Mouse (Mus musculus) midbrain, embryonic 15.5 days (tissue): ENCODE results near the gene Scd3. TPM values are rescaled to one million over a fixed set of nuclear protein-coding genes. Genes with fewer than 3 reads are reported as not detected.

Experiments
- ATAC-seq: fragments of 200-750 bp; cut with Nextera tagmentation; replicated peaks from 2 replicates; pipeline ENCODE4 v1.8.0; 2017; ENCODE audit warnings: moderate TSS enrichment
- H3K27ac ChIP-seq: fragments of 300-500 bp; sonication (generic); 2 replicates; pipeline ENCODE4 v1.5.1; 2015; ENCODE audit warnings: mild to moderate bottlenecking, inconsistent platforms
- H3K27me3 ChIP-seq: fragments of 300-500 bp; sonication (generic); replicated peaks from 2 replicates; pipeline ENCODE4 v1.6.1; 2015; ENCODE audit warnings: inconsistent platforms
- H3K36me3 ChIP-seq: fragments of 300-500 bp; sonication (generic); replicated peaks from 2 replicates; pipeline ENCODE4 v1.6.1; 2015; ENCODE audit warnings: inconsistent platforms
- H3K4me1 ChIP-seq: fragments of 300-500 bp; sonication (generic); 2 replicates; pipeline ENCODE4 v1.6.1; 2015; ENCODE audit warnings: inconsistent platforms
- H3K4me2 ChIP-seq: fragments of 300-500 bp; sonication (generic); 2 replicates; pipeline ENCODE4 v1.6.1; 2015; ENCODE audit warnings: inconsistent platforms, mild to moderate bottlenecking, moderate library complexity
- H3K4me3 ChIP-seq: fragments of 300-500 bp; sonication (generic); 2 replicates; pipeline ENCODE4 v1.5.1; 2015; ENCODE audit warnings: mild to moderate bottlenecking, inconsistent platforms
- H3K9ac ChIP-seq: fragments of 300-500 bp; sonication (generic); 2 replicates; pipeline ENCODE4 v1.6.1; 2015; ENCODE audit warnings: mild to moderate bottlenecking, inconsistent platforms
- H3K9me3 ChIP-seq: fragments of 300-500 bp; sonication (generic); 2 replicates; pipeline ENCODE4 v1.6.1; 2016; ENCODE audit warnings: inconsistent platforms
- WGBS: fragments of 180-500 bp; shearing (Covaris S2); methylation state at CpG from one replicate; pipeline ENCODE4 v1.1.7; 2015; ENCODE audit warnings: mixed read lengths; 5-methylcytosine and 5-hydroxymethylcytosine counted together
- polyA plus RNA-seq: library from polyadenylated mRNA; unstranded; fragments of >200 nt; fragmentation: Nextera tagmentation; extraction: Ambion mirVana; gene quantifications from 2 replicates; pipeline ENCODE4 v1.2.1, GENCODE M21; 2015

The Scd3 gene
- polyA plus RNA-seq, 1 experiment from 2014 or later: 5.7 TPM

DNA sequence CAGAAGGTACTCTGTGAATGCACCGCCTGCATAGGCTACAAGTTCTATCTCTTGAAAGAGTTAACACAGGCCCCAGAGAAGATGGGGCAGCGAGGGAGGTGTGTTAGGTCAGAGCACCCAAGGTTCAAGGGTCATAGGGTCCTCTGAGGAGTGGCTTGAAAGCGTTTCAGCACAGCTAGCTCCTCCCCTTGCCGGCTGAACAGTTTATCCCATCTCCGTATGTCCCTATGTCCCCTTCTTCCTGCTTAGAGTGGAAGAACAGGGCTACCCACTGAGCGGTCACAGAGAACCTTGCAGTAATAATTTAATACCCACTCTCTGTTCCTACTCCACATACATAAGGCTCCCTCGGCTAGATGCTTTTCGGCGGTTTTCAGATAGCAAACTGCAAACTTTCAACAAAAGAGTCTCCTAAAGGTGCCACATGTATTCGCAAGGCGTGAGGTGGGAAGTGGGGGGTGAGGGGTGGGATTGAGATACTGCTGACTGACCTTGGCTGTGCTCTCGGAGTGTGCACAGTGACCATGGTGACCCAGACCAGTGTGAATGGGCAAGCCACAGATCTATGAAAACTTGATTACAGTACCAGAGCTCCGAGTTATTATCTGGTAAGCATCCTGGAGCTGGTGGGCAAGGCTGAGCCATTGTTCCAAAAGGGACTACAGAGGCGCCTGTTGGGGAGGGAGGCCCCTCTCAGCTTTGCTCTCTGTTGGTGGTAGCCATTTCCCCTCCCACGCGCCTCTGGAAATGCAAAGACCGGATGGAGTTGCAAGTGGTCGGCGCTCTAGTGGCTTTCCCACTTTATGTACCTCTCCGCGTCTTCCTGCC lies 90.1 kb downstream of the Scd3 start, which contains the start of gene Scd2:
Gene Scd2 (plus strand): TSS at position 734 of the 828 bp plus-strand sequence.
- Histone ChIP-seq H3K27ac (peak within 1 kb of the TSS; percentile 97), H3K9me3 (no peaks in the 10 kb centered on the region), H3K4me3 (peak within 1 kb of the TSS; percentile 89), H3K36me3 (no peaks in the 10 kb centered on the region; the same call in 1 of the 2 replicates), H3K9ac (peak within 1 kb of the TSS; percentile 96), H3K4me1 (peaks cover 49% of the 10 kb centered on the region), H3K4me2 (peak within 1 kb of the TSS; percentile 89), H3K27me3 (no peaks in the 10 kb centered on the region)
- peak; percentile 57; the same call in 1 of the 2 replicates for ATAC-seq
- WGBS: 3% methylated on average over 21 of the region's 21 CpGs

Other genes with a start within 250 kb of the Scd3 start
- 0.26 and 0.41 TPM in 2 replicates for gene Cpn1, start 216.7 kb upstream of the Scd3 start, polyA plus RNA-seq
- not detected in 2 replicates for gene Cyp2c23, start 174.1 kb upstream of the Scd3 start, polyA plus RNA-seq
- gene Erlin1, start 133.5 kb upstream of the Scd3 start, polyA plus RNA-seq: 22.6 and 23.3 TPM in 2 replicates
- gene Chuk, start 95.8 kb upstream of the Scd3 start, polyA plus RNA-seq: 61.7 and 68.0 TPM in 2 replicates
- 29.6 and 37.4 TPM in 2 replicates for gene Cwf19l1, start 67.4 kb upstream of the Scd3 start, polyA plus RNA-seq
- gene Bloc1s2, start 56.8 kb upstream of the Scd3 start, polyA plus RNA-seq: 143 and 159 TPM in 2 replicates
- 0.06 TPM in 2 replicates for gene Pkd2l1, start 10.8 kb upstream of the Scd3 start, polyA plus RNA-seq
- gene Scd2, start 90.4 kb downstream of the Scd3 start, polyA plus RNA-seq: 251 and 253 TPM in 2 replicates
- 0.08 and 0.13 TPM in 2 replicates for gene Scd4, start 129.8 kb downstream of the Scd3 start, polyA plus RNA-seq
- 6.9 and 7.0 TPM in 2 replicates for gene Scd1, start 204.6 kb downstream of the Scd3 start, polyA plus RNA-seq